Mouse (Mus musculus) MEL (cell line): ENCODE measurements around the gene Fcgr3.
"Not testable (repeated sequence)": the region's sequence is repeated elsewhere in the genome, so short reads cannot be mapped to it uniquely, and the experiment has no call there.

Source experiments
- BHLHE40 ChIP-seq: IDR thresholded peaks from 2 replicates; pipeline ENCODE4 v1.6.1; 2012; ENCODE audit warnings: low read depth, mild to moderate bottlenecking, inconsistent platforms, low read length, improper control_type of control experiment, borderline replicate concordance
- CTCF ChIP-seq, 3 experiments: IDR thresholded peaks in 2 of 3; conservative IDR thresholded peaks in 1 of 3; 2 replicates each; pipeline ENCODE4 v1.5.1; 2011 to 2012; ENCODE audit warnings: low read length in 3 of 3, low read depth in 2 of 3, mild to moderate bottlenecking in 2 of 3, improper control_type of control experiment in 1 of 3, inconsistent platforms in 1 of 3, mixed read lengths in 1 of 3, moderate library complexity in 1 of 3; ENCODE audit not compliant: control insufficient read depth in 1 of 3, insufficient read depth in 1 of 3, poor library complexity in 1 of 3, severe bottlenecking in 1 of 3
- E2F4 ChIP-seq: IDR thresholded peaks from 2 replicates; pipeline ENCODE4 v1.6.1; 2011; ENCODE audit warnings: low read depth, low read length, improper control_type of control experiment, borderline replicate concordance
- ETS1 ChIP-seq: IDR thresholded peaks from 2 replicates; pipeline ENCODE4 v1.6.1; 2012; ENCODE audit warnings: low read depth, mild to moderate bottlenecking, inconsistent platforms, low read length, improper control_type of control experiment, moderate library complexity
- HCFC1 ChIP-seq: IDR thresholded peaks from 2 replicates; pipeline ENCODE4 v1.6.1; 2012; ENCODE audit warnings: low read depth, mild to moderate bottlenecking, inconsistent platforms, low read length, improper control_type of control experiment, moderate library complexity
- JUND ChIP-seq: IDR thresholded peaks from 2 replicates; pipeline ENCODE4 v1.6.1; 2011; ENCODE audit warnings: low read depth, mild to moderate bottlenecking, improper control_type of control experiment, low read length
- POLR2A ChIP-seq, 2 experiments: IDR thresholded peaks; 2 replicates each; pipeline ENCODE4 v1.6.1; 2011 to 2012; ENCODE audit warnings: low read length in 2 of 2, mild to moderate bottlenecking in 2 of 2, control low read depth in 1 of 2, improper control_type of control experiment in 1 of 2, low read depth in 1 of 2, moderate library complexity in 1 of 2; ENCODE audit not compliant: control insufficient read depth in 1 of 2, insufficient read depth in 1 of 2, poor library complexity in 1 of 2
- RAD21 ChIP-seq: IDR thresholded peaks from 2 replicates; pipeline ENCODE4 v1.6.1; 2011; ENCODE audit warnings: mild to moderate bottlenecking, low read depth, low read length, improper control_type of control experiment
- TAL1 ChIP-seq: IDR thresholded peaks from 2 replicates; pipeline ENCODE4 v1.6.1; 2012; ENCODE audit warnings: mild to moderate bottlenecking, inconsistent platforms, low read length, moderate library complexity, mixed read lengths
- ZMIZ1 ChIP-seq: IDR thresholded peaks from 2 replicates; pipeline ENCODE4 v1.6.1; 2012; ENCODE audit warnings: low read depth, mild to moderate bottlenecking, inconsistent platforms, low read length, improper control_type of control experiment, moderate library complexity
- ZNF384 ChIP-seq: IDR thresholded peaks from 2 replicates; pipeline ENCODE4 v1.6.1; 2012; ENCODE audit warnings: low read depth, mild to moderate bottlenecking, inconsistent platforms, low read length, improper control_type of control experiment

- not testable (repeated sequence) for TF ChIP-seq POLR2A (IDR thresholded peaks at IDR 0.05; ENCODE audit: control insufficient read depth in 1 of 2, insufficient read depth in 1 of 2, low read depth in 1 of 2, low read length in 2 of 2, poor library complexity in 1 of 2); CTCF (IDR thresholded peaks at IDR 0.05 in 2 of 3, conservative IDR thresholded peaks at IDR 0.05 in 1 of 3; ENCODE audit: control insufficient read depth in 1 of 3, insufficient read depth in 1 of 3, low read depth in 2 of 3, low read length in 3 of 3, poor library complexity in 1 of 3, severe bottlenecking in 1 of 3); E2F4; HCFC1; TAL1; ZNF384; ETS1; RAD21; ZMIZ1; JUND; BHLHE40
Measured at GRCm38 (mm10) chr1:171074283-171074682, 9.5 kb upstream of the Fcgr3 start.
